Mouse (Mus musculus): ENCODE results near the gene Hoxd9. TPM values are rescaled to one million over a fixed set of nuclear protein-coding genes. Genes with fewer than 3 reads are reported as not detected.
A peak's percentile ranks its signal among the peaks of the same experiment; 100 is the strongest.

Gene Hoxd9
- polyA plus RNA-seq, 1 experiment from 2014 or later, result not detected

GRCm38 (mm10) chr2:74714881-74715280 is 17.4 kb downstream of the Hoxd9 start:
- no peak overlapping the region for H3K4me2 ChIP-seq (ENCODE audit: low read length)
- no peak overlapping the region for H3K9ac ChIP-seq (ENCODE audit: low read length)
- H3K27ac ChIP-seq (ENCODE audit: low read depth, low read length), result no peak overlapping the region
- DNase-seq (ENCODE audit: low spot score), result no peak
- ATAC-seq, result no peak
- no peaks in the 10 kb centered on the region for H3K9me3 ChIP-seq (replicated peaks; ENCODE audit: control insufficient read depth, low read length)
- peaks cover 97% of the 10 kb centered on the region for H3K27me3 ChIP-seq (replicated peaks; ENCODE audit: control insufficient read depth, insufficient read depth, low read length)
- H3K4me1 ChIP-seq (ENCODE audit: control insufficient read depth, insufficient read depth, low read length), result no peaks in the 10 kb centered on the region
- WGBS, result 0% methylated on average over 14 of the region's 14 CpGs
- no peak overlapping the region for H3K4me3 ChIP-seq (ENCODE audit: low read depth, low read length)
- no peaks in the 10 kb centered on the region for H3K36me3 ChIP-seq (ENCODE audit: control insufficient read depth, insufficient read depth, low read length)

DNA sequence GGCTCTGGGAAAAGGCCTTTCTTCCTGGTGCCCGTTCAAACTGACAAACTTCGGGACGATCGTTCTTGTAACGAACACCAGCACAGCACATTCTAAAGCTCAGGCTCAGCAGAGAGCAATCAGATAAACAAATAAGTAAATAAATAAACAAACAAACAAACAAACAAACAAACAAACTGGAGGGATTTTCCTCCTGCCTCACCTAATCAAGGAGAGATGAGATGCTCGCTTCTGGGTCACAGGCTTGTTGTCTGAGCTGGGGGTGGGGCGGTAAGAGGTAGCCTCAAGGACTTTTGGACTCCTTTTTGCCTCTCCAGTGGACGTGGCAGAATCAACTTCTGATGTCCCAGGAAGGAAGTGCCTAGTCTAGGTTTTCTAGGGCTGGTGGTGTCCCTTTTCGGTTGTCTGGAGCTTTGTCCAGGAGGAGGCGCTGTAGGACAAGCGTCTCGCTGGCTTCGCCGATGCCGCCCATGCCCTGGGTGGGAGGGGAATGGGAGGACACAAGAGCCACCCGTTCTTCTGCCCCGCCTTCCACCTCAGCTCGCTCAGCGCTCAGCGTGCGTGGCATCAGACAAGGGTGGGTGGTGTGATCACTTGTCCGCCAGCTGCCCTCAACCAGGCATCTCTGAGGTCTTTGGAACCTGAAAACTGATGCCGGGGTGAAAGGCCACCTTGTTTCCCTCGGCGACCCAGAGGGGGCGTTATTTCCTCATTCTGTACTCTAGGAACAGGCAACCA is 18.1 kb downstream of the Hoxd9 start:
- H3K36me3 ChIP-seq (ENCODE audit: control insufficient read depth, insufficient read depth, low read length), result no peaks in the 10 kb centered on the region
- H3K4me1 ChIP-seq (ENCODE audit: control insufficient read depth, insufficient read depth, low read length), result no peaks in the 10 kb centered on the region
- H3K27ac ChIP-seq (ENCODE audit: low read depth, low read length), result no peak overlapping the region
- no peaks in the 10 kb centered on the region for H3K9me3 ChIP-seq (replicated peaks; ENCODE audit: control insufficient read depth, low read length)
- peaks cover 97% of the 10 kb centered on the region for H3K27me3 ChIP-seq (replicated peaks; ENCODE audit: control insufficient read depth, insufficient read depth, low read length)
- 3% methylated on average over 26 of the region's 26 CpGs for WGBS
- peak; percentile 90 for DNase-seq (ENCODE audit: low spot score)
- H3K4me2 ChIP-seq (ENCODE audit: low read length), result peak overlapping the region; percentile 34; the same call in 1 of the 2 replicates
- H3K9ac ChIP-seq (ENCODE audit: low read length), result no peak overlapping the region
- H3K4me3 ChIP-seq (ENCODE audit: low read depth, low read length), result no peak overlapping the region
- ATAC-seq, result peak; percentile 69

- no peak for DNase-seq (ENCODE audit: low spot score)
- ATAC-seq, result no peak
- 6% methylated on average over 2 of the region's 2 CpGs for WGBS
- Histone ChIP-seq H3K27ac (ENCODE audit: low read depth, low read length) (no peak overlapping the region), H3K36me3 (ENCODE audit: control insufficient read depth, insufficient read depth, low read length) (no peaks in the 10 kb centered on the region), H3K4me2 (ENCODE audit: low read length) (no peak overlapping the region), H3K4me3 (ENCODE audit: low read depth, low read length) (no peak overlapping the region), H3K4me1 (ENCODE audit: control insufficient read depth, insufficient read depth, low read length) (no peaks in the 10 kb centered on the region), H3K27me3 (replicated peaks; ENCODE audit: control insufficient read depth, insufficient read depth, low read length) (peaks cover 99% of the 10 kb centered on the region), H3K9me3 (replicated peaks; ENCODE audit: control insufficient read depth, low read length) (no peaks in the 10 kb centered on the region), H3K9ac (ENCODE audit: low read length) (no peak overlapping the region)
Measured at GRCm38 (mm10) chr2:74720384-74720783, 22.9 kb downstream of the Hoxd9 start.

DNA sequence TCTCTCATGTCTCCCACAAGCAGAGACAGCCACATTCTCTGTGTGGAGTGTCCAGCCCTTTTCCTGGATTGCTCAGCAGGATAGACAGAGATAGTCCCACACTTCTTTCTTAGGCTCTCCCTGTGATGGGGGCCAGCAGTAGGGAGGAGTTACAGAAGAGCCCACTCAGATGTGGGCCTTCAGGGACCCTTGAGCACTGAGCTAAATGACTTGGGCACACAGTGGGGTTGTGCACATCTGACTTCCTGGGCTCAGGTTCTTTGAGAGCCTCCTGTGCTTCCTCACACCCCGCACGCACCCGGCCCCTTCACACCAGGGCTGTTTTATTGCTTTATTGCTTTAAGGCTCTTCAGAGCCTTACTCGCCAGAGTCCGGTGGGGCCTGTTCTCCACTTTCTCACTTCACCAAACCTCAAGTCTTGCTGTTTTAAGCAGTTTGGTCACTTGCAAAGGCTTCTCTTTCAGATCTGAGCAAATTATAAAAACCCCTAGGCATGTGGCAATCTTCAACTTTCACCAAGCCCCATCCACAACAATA is 23.5 kb downstream of the Hoxd9 start:
- no peak overlapping the region for H3K9ac ChIP-seq (ENCODE audit: low read length)
- no peak overlapping the region for H3K4me3 ChIP-seq (ENCODE audit: low read depth, low read length)
- H3K4me2 ChIP-seq (ENCODE audit: low read length), result no peak overlapping the region
- H3K27ac ChIP-seq (ENCODE audit: low read depth, low read length), result no peak overlapping the region
- no peaks in the 10 kb centered on the region for H3K9me3 ChIP-seq (replicated peaks; ENCODE audit: control insufficient read depth, low read length)
- H3K4me1 ChIP-seq (ENCODE audit: control insufficient read depth, insufficient read depth, low read length), result no peaks in the 10 kb centered on the region
- DNase-seq (ENCODE audit: low spot score) (no peak), ATAC-seq (no peak)
- peaks cover 99% of the 10 kb centered on the region for H3K27me3 ChIP-seq (replicated peaks; ENCODE audit: control insufficient read depth, insufficient read depth, low read length)
- WGBS, result 3% methylated on average over 5 of the region's 5 CpGs
- H3K36me3 ChIP-seq (ENCODE audit: control insufficient read depth, insufficient read depth, low read length), result no peaks in the 10 kb centered on the region

- peaks cover 99% of the 10 kb centered on the region for H3K27me3 ChIP-seq (replicated peaks; ENCODE audit: control insufficient read depth, insufficient read depth, low read length)
- ATAC-seq (no peak), DNase-seq (ENCODE audit: low spot score) (no peak)
- H3K4me3 ChIP-seq (ENCODE audit: low read depth, low read length), result no peak overlapping the region
- 3% methylated on average over 6 of the region's 6 CpGs for WGBS
- no peaks in the 10 kb centered on the region for H3K36me3 ChIP-seq (ENCODE audit: control insufficient read depth, insufficient read depth, low read length)
- H3K4me1 ChIP-seq (ENCODE audit: control insufficient read depth, insufficient read depth, low read length), result no peaks in the 10 kb centered on the region
- no peak overlapping the region for H3K4me2 ChIP-seq (ENCODE audit: low read length)
- no peaks in the 10 kb centered on the region for H3K9me3 ChIP-seq (replicated peaks; ENCODE audit: control insufficient read depth, low read length)
- H3K27ac ChIP-seq (ENCODE audit: low read depth, low read length), result no peak overlapping the region
- H3K9ac ChIP-seq (ENCODE audit: low read length), result no peak overlapping the region
Measured at GRCm38 (mm10) chr2:74721882-74722281, 24.4 kb downstream of the Hoxd9 start.

DNA sequence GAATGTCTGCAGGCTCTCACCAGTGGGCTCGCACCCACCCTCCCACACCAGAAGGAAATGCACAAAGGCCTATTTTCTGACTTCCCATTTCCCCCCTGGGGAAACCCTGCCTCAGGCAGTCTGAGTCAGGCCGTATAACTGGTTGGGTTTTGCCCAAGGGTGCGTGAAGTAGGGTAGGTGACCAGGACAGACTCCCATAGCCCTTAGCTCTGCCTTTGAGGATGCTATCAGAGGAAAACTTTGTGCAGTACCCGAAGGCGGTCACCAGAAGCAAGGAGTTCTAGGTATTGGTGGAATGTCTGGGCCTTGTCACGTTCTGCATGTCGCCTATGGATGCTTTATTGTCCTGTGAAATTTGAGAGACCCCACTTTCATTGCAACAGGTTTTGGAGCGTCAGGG is 25.4 kb downstream of the Hoxd9 start:
- Histone ChIP-seq H3K4me1 (ENCODE audit: control insufficient read depth, insufficient read depth, low read length) (no peaks in the 10 kb centered on the region), H3K4me2 (ENCODE audit: low read length) (no peak overlapping the region), H3K9ac (ENCODE audit: low read length) (no peak overlapping the region), H3K27ac (ENCODE audit: low read depth, low read length) (no peak overlapping the region), H3K36me3 (ENCODE audit: control insufficient read depth, insufficient read depth, low read length) (no peaks in the 10 kb centered on the region), H3K4me3 (ENCODE audit: low read depth, low read length) (no peak overlapping the region), H3K9me3 (replicated peaks; ENCODE audit: control insufficient read depth, low read length) (no peaks in the 10 kb centered on the region), H3K27me3 (replicated peaks; ENCODE audit: control insufficient read depth, insufficient read depth, low read length) (peaks cover 99% of the 10 kb centered on the region)
- 1% methylated on average over 8 of the region's 8 CpGs for WGBS
- no peak for ATAC-seq
- DNase-seq (ENCODE audit: low spot score), result no peak

DNA sequence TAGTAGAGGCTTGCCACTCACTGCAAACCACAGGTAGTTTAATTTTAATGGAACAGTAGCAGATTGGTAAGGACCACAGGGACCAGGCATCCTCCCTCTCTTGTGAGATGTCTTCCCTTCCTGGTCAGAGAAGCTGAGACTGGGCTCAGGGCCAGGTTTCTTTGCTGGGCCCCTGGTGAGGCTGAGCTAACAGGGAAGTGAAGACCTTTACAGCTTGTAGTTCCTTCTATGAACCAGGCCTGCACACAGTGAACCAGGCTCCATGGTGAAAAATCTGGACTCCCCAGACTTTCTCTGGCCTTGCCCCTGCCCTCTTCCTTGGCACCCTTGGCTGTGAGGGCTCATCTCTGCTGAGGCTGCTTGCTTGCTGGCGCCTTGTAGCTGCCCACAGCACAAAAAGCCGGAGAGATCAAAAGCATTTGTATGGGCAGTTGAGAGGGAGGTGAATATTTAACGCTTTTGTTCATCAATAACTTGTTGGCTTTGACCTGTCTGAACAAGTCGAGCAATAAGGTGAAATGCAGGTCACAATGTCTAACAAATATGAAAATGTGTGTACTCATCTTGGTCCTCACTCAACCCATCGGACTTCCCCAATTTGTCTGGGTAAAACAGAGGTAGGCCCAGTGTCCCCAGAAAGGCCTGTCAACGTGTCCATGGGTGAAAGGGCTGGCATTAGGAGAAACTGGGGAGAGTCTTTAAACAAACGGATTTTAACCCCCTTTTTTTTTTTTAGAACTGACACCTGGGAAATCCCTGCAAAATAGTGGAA is 26.9 kb downstream of the Hoxd9 start:
- H3K27ac ChIP-seq (ENCODE audit: low read depth, low read length), result no peak overlapping the region
- no peaks in the 10 kb centered on the region for H3K4me1 ChIP-seq (ENCODE audit: control insufficient read depth, insufficient read depth, low read length)
- no peak for ATAC-seq
- WGBS, result 4% methylated on average over 7 of the region's 7 CpGs
- no peaks in the 10 kb centered on the region for H3K36me3 ChIP-seq (ENCODE audit: control insufficient read depth, insufficient read depth, low read length)
- no peaks in the 10 kb centered on the region for H3K9me3 ChIP-seq (replicated peaks; ENCODE audit: control insufficient read depth, low read length)
- peaks cover 100% of the 10 kb centered on the region for H3K27me3 ChIP-seq (replicated peaks; ENCODE audit: control insufficient read depth, insufficient read depth, low read length)
- H3K4me3 ChIP-seq (ENCODE audit: low read depth, low read length), result no peak overlapping the region
- H3K9ac ChIP-seq (ENCODE audit: low read length), result no peak overlapping the region
- H3K4me2 ChIP-seq (ENCODE audit: low read length), result no peak overlapping the region
- no peak for DNase-seq (ENCODE audit: low spot score)

DNA sequence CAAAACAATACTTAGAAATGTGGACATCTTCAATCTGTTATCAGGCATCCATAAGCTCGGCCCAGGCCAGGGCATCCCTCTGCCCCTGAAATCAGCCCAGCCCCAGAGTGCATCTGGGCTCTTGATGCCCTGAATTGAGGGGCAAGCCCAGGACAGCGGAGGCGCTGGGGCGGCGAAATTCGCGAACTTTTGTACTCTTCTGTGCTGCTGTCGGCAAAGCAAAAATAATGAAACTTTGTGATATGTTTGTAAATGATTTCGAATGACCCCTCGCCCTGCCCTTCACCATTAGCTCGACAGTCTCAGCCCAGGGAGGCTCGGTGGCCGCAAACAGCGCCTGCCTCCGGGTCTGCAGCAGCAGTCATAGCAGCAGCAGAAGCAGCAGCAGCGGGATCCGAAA is 27.6 kb downstream of the Hoxd9 start:
- Histone ChIP-seq H3K4me1 (ENCODE audit: control insufficient read depth, insufficient read depth, low read length) (no peaks in the 10 kb centered on the region), H3K9ac (ENCODE audit: low read length) (no peak overlapping the region), H3K36me3 (ENCODE audit: control insufficient read depth, insufficient read depth, low read length) (no peaks in the 10 kb centered on the region), H3K4me3 (ENCODE audit: low read depth, low read length) (no peak overlapping the region), H3K27ac (ENCODE audit: low read depth, low read length) (no peak overlapping the region), H3K4me2 (ENCODE audit: low read length) (no peak overlapping the region), H3K9me3 (replicated peaks; ENCODE audit: control insufficient read depth, low read length) (no peaks in the 10 kb centered on the region), H3K27me3 (replicated peaks; ENCODE audit: control insufficient read depth, insufficient read depth, low read length) (peaks cover 99% of the 10 kb centered on the region)
- 1% methylated on average over 17 of the region's 17 CpGs for WGBS
- DNase-seq (ENCODE audit: low spot score) (no peak), ATAC-seq (no peak)

DNA sequence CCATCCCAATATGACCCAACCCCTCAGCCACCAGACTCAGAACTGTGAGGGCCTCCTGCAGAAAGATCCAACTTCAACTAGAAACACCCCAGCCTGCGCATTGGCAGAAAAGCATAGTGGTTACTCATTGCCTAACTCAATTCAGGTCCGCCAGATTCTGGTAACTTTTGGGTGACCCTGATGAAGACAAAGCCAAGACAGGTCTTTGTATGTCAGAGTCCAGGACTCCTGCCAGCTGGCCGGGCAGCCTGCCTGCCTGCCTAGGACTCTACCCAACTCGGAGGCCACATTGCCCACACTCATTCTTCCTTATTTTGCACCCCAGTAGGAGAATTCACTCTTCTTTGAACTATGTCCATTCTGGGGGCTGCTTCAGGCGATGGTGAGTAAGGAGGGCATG is 29.0 kb downstream of the Hoxd9 start, which contains the start of gene Gm28230:
Gene Gm28230, plus strand, starts transcription at position 178 of the 400 bp plus-strand sequence.
- Histone ChIP-seq H3K4me3 (ENCODE audit: low read depth, low read length) (no peak within 1 kb of the TSS), H3K9me3 (replicated peaks; ENCODE audit: control insufficient read depth, low read length) (no peaks in the 10 kb centered on the region), H3K27me3 (replicated peaks; ENCODE audit: control insufficient read depth, insufficient read depth, low read length) (peaks cover 99% of the 10 kb centered on the region), H3K36me3 (ENCODE audit: control insufficient read depth, insufficient read depth, low read length) (no peaks in the 10 kb centered on the region), H3K4me1 (ENCODE audit: control insufficient read depth, insufficient read depth, low read length) (no peaks in the 10 kb centered on the region), H3K27ac (ENCODE audit: low read depth, low read length) (no peak within 1 kb of the TSS), H3K9ac (ENCODE audit: low read length) (no peak within 1 kb of the TSS), H3K4me2 (ENCODE audit: low read length) (0 out of 2 replicates have a peak within 1 kb of the TSS, but pooled peaks have one; percentile 20)
- ATAC-seq (no peak), DNase-seq (ENCODE audit: low spot score) (no peak)
- WGBS, result 3% methylated on average over 5 of the region's 5 CpGs
